Mouse (Mus musculus): ENCODE measurements around the gene Atp4b. TPM values are rescaled to one million over a fixed set of nuclear protein-coding genes. Genes with fewer than 3 reads are reported as not detected.

Atp4b gene
- polyA plus RNA-seq, 1 experiment: 0.49 TPM

- TF ChIP-seq CTCF (IDR thresholded peaks at IDR 0.05; ENCODE audit: insufficient read depth, low read length): no peak
- no peak for TF ChIP-seq POLR2A (IDR thresholded peaks at IDR 0.05; ENCODE audit: borderline replicate concordance, extremely low read depth, low read depth, low read length)
- H3K4me1 ChIP-seq (ENCODE audit: control insufficient read depth, insufficient read depth, low read length): no peaks in the 10 kb centered on the region
- peak; percentile 15 for DNase-seq
- WGBS: 78% methylated on average over 6 of the region's 6 CpGs
- H3K4me3 ChIP-seq (replicated peaks; ENCODE audit: extremely low read depth, low read depth, low read length): no peak overlapping the region
These were observed 24.3 kb upstream of the Atp4b start for GRCm38 (mm10) chr8:13420970-13421369.

DNA sequence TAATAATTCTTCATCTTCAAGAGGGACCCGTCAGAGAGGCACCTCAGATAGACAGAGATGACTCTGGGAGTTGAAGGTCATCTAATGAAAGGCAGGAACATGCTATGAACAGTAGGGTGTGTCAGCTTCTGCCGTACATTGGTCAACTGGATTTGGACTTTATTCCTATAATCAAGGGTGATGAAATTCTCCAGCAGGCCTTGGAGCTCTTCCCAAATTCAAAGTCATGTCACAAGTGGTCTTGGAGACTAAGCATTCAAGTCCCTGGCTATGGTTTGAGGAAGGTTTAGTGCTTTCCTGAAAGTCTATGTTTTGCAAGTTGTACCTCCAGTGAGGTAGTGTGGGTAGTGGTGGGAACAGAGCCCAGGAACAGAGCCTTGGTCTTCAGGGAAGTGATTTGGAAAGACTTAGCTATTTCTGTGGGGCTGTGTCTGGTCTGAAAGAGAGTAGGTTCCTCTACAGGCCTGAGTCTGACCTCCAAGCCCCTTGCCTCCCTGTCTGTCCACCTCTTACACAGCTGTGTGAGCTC lies 22.6 kb upstream of the Atp4b start:
- H3K4me1 ChIP-seq (ENCODE audit: control insufficient read depth, insufficient read depth, low read length): no peaks in the 10 kb centered on the region
- H3K4me3 ChIP-seq (replicated peaks; ENCODE audit: extremely low read depth, low read depth, low read length): no peak overlapping the region
- no peak for DNase-seq
- TF ChIP-seq POLR2A (IDR thresholded peaks at IDR 0.05; ENCODE audit: borderline replicate concordance, extremely low read depth, low read depth, low read length): no peak
- TF ChIP-seq CTCF (IDR thresholded peaks at IDR 0.05; ENCODE audit: insufficient read depth, low read length): no peak
- 62% methylated on average over 2 of the region's 2 CpGs for WGBS

GRCm38 (mm10) chr8:13415879-13416278 lies 19.3 kb upstream of the Atp4b start:
- Histone ChIP-seq H3K4me1 (ENCODE audit: control insufficient read depth, insufficient read depth, low read length) (no peaks in the 10 kb centered on the region), H3K4me3 (replicated peaks; ENCODE audit: extremely low read depth, low read depth, low read length) (no peak overlapping the region)
- TF ChIP-seq CTCF (IDR thresholded peaks at IDR 0.05; ENCODE audit: insufficient read depth, low read length): no peak
- TF ChIP-seq POLR2A (IDR thresholded peaks at IDR 0.05; ENCODE audit: borderline replicate concordance, extremely low read depth, low read depth, low read length): no peak
- DNase-seq: no peak
- 63% methylated on average over 10 of the region's 10 CpGs for WGBS

GRCm38 (mm10) chr8:13413823-13414390 lies 17.3 kb upstream of the Atp4b start:
- no peak for DNase-seq
- H3K4me1 ChIP-seq (ENCODE audit: control insufficient read depth, insufficient read depth, low read length): no peaks in the 10 kb centered on the region
- TF ChIP-seq CTCF (IDR thresholded peaks at IDR 0.05; ENCODE audit: insufficient read depth, low read length): no peak
- no peak for TF ChIP-seq POLR2A (IDR thresholded peaks at IDR 0.05; ENCODE audit: borderline replicate concordance, extremely low read depth, low read depth, low read length)
- H3K4me3 ChIP-seq (replicated peaks; ENCODE audit: extremely low read depth, low read depth, low read length): no peak overlapping the region
- 36% methylated on average over 12 of the region's 12 CpGs for WGBS

GRCm38 (mm10) chr8:13412891-13413558 lies 16.4 kb upstream of the Atp4b start:
- Histone ChIP-seq H3K4me3 (replicated peaks; ENCODE audit: extremely low read depth, low read depth, low read length) (no peak overlapping the region), H3K4me1 (ENCODE audit: control insufficient read depth, insufficient read depth, low read length) (no peaks in the 10 kb centered on the region)
- DNase-seq: peak; percentile 45
- peak; percentile 97 for TF ChIP-seq CTCF (IDR thresholded peaks at IDR 0.05; ENCODE audit: insufficient read depth, low read length)
- TF ChIP-seq POLR2A (IDR thresholded peaks at IDR 0.05; ENCODE audit: borderline replicate concordance, extremely low read depth, low read depth, low read length): no peak
- 56% methylated on average over 13 of the region's 13 CpGs for WGBS

DNA sequence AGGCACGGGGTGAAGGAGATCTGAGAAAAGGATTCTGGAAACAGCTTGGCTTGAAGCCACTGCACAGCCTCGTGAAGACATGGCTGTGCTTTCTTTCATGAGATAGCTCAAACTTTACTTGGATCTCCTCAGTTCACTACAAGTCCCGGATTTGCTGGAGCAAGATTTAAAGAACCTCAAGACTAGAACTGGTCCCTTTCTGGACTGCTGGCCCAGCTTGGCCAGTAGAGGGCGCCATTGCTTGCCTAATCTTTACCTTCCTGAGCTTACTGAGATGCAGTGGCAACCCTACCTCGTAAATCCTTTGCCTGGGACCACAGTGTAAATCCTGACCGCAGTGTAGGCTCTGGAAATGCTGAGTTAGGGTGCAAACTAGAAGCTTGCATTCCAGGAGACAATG lies 15.0 kb upstream of the Atp4b start:
- Histone ChIP-seq H3K4me3 (replicated peaks; ENCODE audit: extremely low read depth, low read depth, low read length) (no peak overlapping the region), H3K4me1 (ENCODE audit: control insufficient read depth, insufficient read depth, low read length) (no peaks in the 10 kb centered on the region)
- 28% methylated on average over 6 of the region's 6 CpGs for WGBS
- peak; percentile 46 for DNase-seq
- TF ChIP-seq POLR2A (IDR thresholded peaks at IDR 0.05; ENCODE audit: borderline replicate concordance, extremely low read depth, low read depth, low read length): no peak
- TF ChIP-seq CTCF (IDR thresholded peaks at IDR 0.05; ENCODE audit: insufficient read depth, low read length): peak; percentile 88

DNA sequence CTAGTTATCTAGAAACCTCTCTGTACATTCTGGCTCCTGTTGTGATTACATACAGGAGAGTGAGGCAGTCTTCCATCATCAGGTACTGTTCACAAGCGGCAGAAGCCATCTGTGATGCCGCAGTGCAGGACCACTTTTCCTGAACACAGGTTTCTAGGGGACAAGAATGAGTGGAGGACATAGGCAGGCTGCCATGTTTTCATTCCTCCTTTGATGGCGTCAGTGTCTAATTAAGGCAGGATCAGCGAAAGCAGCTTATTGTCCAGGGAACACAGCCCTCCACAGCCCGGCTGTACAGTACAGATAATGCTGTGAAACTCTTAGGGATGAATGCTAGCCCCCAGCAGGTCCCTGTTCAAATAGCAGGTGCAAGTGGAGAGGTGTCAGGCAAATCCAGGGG lies 9.4 kb upstream of the Atp4b start:
- no peak for TF ChIP-seq POLR2A (IDR thresholded peaks at IDR 0.05; ENCODE audit: borderline replicate concordance, extremely low read depth, low read depth, low read length)
- TF ChIP-seq CTCF (IDR thresholded peaks at IDR 0.05; ENCODE audit: insufficient read depth, low read length): no peak
- DNase-seq: no peak
- H3K4me3 ChIP-seq (replicated peaks; ENCODE audit: extremely low read depth, low read depth, low read length): no peak overlapping the region
- WGBS: 80% methylated on average over 5 of the region's 5 CpGs
- no peaks in the 10 kb centered on the region for H3K4me1 ChIP-seq (ENCODE audit: control insufficient read depth, insufficient read depth, low read length)

DNA sequence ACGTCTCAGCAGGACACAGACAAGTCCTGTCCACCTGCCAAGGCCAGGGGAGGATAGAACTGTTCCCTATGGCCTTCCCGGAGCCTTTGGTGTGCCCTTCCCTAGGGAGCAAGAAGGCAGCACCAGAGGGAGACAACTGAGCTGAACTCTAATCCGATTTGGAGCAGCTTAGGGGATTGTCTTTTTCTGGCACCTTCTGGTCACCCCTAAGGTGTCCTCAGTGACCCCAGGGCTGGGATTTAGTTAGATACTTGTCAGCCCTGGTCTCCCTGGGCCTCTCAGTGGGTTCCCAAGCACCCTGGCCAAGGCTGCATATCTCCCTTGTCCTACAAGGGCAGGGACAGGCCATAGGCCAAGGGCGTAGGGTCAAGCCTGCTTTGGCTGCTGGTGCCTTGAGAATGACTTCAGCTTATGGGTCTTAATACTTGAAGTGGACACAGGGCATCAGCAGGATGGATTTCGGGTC lies 8.1 kb upstream of the Atp4b start, which contains the start of gene Grk1:
Grk1 (plus strand) TSS at position 416 of the 466 bp plus-strand sequence.
- no peaks in the 10 kb centered on the region for H3K4me1 ChIP-seq (ENCODE audit: control insufficient read depth, insufficient read depth, low read length)
- H3K4me3 ChIP-seq (replicated peaks; ENCODE audit: extremely low read depth, low read depth, low read length): no peak within 1 kb of the TSS
- no peak for TF ChIP-seq POLR2A (IDR thresholded peaks at IDR 0.05; ENCODE audit: borderline replicate concordance, extremely low read depth, low read depth, low read length)
- TF ChIP-seq CTCF (IDR thresholded peaks at IDR 0.05; ENCODE audit: insufficient read depth, low read length): no peak
- 80% methylated on average over 5 of the region's 5 CpGs for WGBS
- DNase-seq: no peak

DNA sequence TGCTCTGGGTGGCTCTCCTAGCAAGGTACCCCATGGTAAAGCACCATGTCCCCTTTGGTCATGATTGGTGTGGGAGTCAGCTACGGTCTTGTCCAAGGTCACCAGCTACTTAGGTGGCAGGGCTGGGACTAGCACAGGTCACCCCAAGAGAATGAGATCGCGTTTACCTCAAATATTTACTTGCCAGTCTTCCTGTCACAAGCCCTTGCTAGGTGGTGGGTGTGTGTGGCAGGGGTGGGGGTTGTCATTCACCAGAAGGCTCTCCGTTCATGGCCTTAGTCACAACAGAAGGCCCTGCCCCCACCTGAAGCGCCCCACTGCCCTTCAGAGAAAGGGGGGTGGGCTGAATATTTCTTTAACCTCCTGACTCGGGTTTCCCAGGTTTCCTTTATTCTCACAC lies 6.9 kb upstream of the Atp4b start:
- WGBS: 40% methylated on average over 6 of the region's 6 CpGs
- Histone ChIP-seq H3K4me3 (replicated peaks; ENCODE audit: extremely low read depth, low read depth, low read length) (no peak overlapping the region), H3K4me1 (ENCODE audit: control insufficient read depth, insufficient read depth, low read length) (no peaks in the 10 kb centered on the region)
- no peak for TF ChIP-seq CTCF (IDR thresholded peaks at IDR 0.05; ENCODE audit: insufficient read depth, low read length)
- TF ChIP-seq POLR2A (IDR thresholded peaks at IDR 0.05; ENCODE audit: borderline replicate concordance, extremely low read depth, low read depth, low read length): no peak
- no peak for DNase-seq

DNA sequence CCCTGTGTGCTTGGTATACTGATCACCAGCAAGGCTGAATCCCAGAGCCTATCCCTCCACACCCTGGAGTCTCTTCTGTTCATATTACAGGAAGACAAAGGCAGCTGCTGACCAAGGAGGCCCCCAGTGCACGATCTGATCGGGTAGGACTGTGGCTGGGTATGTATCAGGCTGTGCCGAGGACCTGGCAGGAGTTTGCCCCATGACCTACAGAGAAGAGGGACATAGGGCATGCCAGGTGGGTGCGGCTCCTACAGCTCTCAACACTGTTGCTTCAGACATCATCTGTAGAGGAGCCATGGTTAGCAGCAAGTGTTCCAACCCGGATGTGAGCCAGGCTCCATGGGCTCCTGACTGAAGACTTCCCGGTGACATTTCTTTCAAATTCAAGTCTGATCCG lies 2.8 kb downstream of the Atp4b start:
- TF ChIP-seq CTCF (IDR thresholded peaks at IDR 0.05; ENCODE audit: insufficient read depth, low read length) (no peak), POLR2A (IDR thresholded peaks at IDR 0.05; ENCODE audit: borderline replicate concordance, extremely low read depth, low read depth, low read length) (no peak)
- H3K4me3 ChIP-seq (replicated peaks; ENCODE audit: extremely low read depth, low read depth, low read length): no peak overlapping the region
- 83% methylated on average over 7 of the region's 7 CpGs for WGBS
- no peak for DNase-seq
- no peaks in the 10 kb centered on the region for H3K4me1 ChIP-seq (ENCODE audit: control insufficient read depth, insufficient read depth, low read length)
